Mouse (Mus musculus) heart, adult 18-20 months (tissue): ENCODE measurements around the gene Cops3. TPM values are rescaled to one million over a fixed set of nuclear protein-coding genes. Genes with fewer than 3 reads are reported as not detected.
"Not testable (repeated sequence)": the region's sequence is repeated elsewhere in the genome, so short reads cannot be mapped to it uniquely, and the experiment has no call there.

Experiments used
- DNase-seq, 2 experiments: peaks; one replicate each; pipeline ENCODE4 v3.0.0; 2021 to 2022; ENCODE audit warnings: mixed read lengths in 1 of 2
- long read RNA-seq, 2 experiments: library from polyadenylated mRNA; stranded (forward); transcript quantifications; one replicate each; pipeline ENCODE4 v2.0.0; 2021
- total RNA-seq, 2 experiments: library from RNA; stranded (reverse); gene quantifications; 2 replicates each; pipeline ENCODE4 v1.2.3; 2021

Cops3 gene
- 10 to 100 TPM; 71.7 to 75.1 TPM for total RNA-seq
- long read RNA-seq, experiment 1, transcript Cops3-201 (12 exons, 1,646 nt) = major isoform, 56 of 69 reads
- long read RNA-seq, experiment 1, partial matches to known transcripts = 7 of 69 reads
- long read RNA-seq, experiment 1, other reads (novel, unspliced or antisense) = 3 of 69 reads
- long read RNA-seq, experiment 2, transcript Cops3-201 (12 exons, 1,646 nt) = major isoform, 34 of 39 reads
- long read RNA-seq, experiment 2, partial matches to known transcripts = 2 of 39 reads
- long read RNA-seq, experiment 2, other reads (novel, unspliced or antisense) = 3 of 39 reads

DNA sequence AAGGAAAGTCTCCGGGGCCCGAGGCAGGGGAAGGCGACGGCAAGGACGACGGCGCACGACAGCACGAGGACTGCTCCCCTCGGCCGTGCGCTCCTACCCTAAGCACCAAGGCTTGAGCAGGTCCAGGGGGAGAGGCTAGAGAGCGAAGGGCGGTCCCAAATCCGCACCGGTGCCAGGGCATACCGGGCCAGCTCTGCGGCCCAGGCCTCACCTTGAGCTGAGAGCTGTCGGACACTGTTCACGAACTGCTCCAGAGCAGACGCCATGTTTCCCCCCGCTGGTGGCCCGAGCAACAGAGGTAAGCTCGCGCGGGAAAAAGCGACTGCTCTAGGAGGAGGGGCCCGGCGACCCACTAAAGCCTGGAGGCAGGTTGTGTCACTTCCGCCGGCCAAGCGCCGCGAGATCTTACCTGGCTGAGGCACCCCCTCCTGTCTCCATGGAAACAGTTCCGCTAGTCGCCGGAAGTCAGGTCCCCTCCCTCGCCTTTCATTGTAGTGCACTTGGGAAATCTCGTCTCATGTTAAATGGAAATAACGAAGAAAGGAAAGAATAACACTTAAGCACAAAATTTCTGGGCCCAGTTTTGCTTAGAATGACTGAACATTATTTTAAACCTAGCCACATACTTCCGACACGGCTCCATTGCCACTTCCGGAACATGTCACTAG is at the start of gene Cops3:
Cops3 (minus strand) TSS at position 380 of the 668 bp plus-strand sequence.
- peak; percentile 95 to 98 for DNase-seq

DNA sequence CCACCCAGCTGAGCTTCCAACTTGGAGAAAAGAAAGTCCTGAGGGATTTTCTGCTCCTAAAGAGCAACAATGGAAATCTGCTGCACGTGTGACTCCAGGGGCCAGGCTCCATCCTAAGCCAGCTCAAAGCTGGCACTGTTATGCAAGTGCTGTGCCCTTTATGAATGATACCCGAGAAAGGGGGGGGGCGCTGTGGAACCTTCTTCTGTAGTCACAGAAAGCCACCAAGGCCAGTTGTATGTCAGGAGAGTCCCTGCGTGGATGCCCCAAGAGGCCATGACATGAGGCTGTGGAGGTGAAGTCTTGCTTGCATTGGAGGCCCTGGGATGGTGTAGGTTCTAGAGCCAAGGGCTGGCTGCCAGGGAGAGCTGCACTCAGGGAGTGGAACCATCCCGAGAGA is 48.5 kb upstream of the Cops3 start:
- no peak for DNase-seq

DNA sequence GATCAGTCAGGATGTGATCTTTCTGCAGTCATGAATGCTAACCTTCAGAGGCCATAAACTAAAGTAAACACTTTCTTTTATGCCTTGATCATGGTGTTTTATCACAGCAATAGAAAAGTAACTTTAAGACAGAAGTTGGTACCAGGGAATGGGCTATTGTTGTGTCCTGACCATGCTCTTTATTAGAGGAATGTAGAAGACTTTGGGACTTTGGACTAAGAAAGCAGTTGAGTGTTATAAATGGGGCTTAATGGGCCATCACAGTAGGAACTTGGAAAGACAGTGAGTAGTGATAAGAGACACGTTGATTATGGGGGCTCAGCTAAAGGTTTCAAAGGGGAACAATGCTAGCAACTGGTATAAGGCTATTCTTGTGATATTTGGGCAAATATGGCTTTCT is 47.3 kb upstream of the Cops3 start:
- DNase-seq = no peak

DNA sequence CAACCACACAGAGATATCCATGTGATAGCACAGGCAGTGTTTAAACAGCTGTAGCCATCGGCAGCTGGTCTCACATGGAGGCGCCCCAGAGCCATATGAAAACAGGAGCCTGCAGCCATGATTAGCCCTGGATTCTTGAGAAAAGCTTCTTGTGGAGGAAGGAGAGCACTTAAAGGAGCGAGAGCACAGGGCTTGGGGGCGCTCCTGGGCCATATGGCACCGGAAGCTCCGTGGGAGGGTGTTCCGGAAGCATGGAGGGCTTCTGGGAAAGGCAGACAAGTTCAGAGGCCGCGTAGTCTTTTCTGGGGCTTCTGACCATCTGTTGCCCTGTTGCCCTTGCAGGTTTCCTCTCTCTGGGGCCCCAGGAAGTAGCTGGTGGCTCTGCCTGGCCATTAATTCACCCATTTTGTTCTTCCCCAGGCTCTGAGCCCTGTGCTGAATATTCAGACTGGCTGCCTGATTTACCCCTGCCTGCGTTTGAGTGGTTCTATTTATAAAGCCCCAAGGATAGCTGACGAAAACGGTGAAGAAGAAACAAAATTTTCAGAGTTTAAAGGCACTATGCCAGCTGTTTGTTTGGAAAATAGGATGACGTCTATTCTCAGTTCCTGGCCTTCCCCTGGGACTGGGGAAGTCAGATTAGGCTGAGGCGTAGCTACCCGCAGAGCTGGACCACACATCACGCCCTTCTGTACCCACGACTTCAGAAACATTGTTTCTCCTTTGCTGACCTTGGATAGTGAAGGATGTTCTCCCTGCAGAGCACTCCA is 45.8 kb upstream of the Cops3 start:
- DNase-seq = peak; percentile 48 to 51

DNA sequence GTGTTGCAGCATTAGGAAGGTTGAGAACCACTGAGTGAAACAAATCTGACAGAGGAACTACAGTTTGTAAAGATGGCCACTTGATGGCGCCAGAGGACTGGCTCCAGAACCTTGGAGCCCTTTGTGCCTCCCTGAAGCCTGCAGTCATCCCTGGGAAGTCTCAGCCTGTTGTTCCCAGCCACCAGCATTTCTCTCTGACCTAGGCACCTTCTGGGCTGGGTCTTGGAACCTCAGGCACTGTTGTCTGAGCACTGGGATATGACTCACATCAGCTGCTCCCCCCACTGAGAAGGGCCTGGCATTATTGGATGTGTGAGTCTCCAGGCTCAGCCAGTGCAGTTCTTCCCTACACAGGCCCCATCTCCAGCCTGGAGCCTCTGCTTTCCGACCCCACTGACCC is 40.4 kb upstream of the Cops3 start:
- peak; percentile 69 to 87 for DNase-seq

DNA sequence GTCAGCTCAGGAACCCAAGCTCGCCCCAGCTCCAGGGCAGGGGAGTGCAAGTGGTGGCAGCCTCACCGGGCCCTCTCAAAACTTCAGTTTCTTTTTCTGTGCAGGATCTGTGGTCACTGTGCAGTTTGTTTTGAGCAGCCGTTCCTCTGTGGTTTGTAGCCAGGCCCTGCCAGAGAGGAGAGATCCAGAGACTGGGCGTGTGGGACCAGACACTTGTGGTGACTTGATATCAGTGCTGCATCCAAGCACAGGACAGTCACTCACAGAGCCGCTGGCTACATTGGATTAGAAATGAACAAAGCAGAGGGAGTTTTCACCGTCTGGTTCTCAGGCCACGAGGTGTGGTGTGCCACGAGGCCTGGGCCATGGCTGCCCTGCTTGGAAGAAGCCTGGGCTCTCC is 32.5 kb upstream of the Cops3 start:
- DNase-seq = no peak

DNA sequence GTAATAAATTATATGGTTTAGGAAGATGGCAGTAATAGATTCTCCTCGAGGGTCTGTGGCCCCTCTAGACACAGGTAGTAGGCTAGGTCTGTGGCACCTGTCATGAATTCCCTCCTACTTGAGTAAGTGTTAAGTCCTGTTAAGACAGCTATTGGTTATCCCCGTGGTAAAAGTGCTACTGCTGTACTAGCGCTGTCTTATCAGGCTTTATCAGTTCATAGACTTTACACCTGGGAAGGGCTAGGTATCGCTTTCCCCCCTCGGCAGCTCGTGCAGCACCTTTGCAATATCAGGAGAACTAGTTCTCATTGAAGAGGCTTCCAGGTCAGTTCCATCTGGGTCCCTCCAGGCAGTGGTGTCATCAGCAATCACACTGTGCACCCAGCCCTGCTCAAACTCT is 24.7 kb upstream of the Cops3 start:
- DNase-seq = no peak

DNA sequence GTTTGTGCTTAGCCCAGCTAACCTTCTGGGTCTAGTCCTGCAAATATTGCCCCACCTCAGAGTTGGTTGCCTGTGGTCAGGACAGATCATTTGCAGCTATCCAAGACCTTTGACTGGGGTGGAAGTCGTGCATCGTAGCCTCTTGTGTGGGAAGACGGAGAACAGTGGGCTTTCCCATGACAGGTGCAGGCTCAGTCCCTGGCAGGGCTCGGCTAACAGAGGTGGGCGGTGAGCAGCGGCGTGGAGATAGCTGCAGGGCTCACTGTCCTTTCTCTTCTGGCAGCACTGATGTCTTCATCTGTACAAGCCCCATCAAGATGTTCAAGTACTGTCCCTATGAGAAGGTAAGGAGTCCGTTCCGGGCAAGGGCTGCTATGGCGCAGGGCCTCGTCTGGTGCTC is 20.8 kb upstream of the Cops3 start:
- DNase-seq = no peak

DNA sequence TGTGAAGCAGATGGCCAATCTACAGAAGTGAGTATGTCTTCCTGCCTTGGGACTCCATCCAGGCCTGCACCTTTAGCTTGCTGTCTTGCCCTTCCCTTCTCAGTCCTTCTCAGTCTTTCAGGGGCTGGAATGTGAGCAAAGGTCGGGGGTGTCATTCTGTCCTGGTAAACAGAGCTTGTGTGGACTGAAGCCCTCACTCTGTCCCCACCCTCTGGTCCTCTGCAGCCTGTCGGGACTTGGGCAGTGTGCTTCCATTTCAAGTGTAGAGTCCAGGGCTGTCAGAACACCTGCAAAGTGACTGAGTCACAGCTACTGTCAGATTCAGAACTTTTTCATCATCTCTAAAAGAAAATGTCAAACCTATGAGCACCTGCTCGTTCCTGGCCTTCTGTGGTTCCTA is 13.2 kb upstream of the Cops3 start:
- DNase-seq = no peak

DNA sequence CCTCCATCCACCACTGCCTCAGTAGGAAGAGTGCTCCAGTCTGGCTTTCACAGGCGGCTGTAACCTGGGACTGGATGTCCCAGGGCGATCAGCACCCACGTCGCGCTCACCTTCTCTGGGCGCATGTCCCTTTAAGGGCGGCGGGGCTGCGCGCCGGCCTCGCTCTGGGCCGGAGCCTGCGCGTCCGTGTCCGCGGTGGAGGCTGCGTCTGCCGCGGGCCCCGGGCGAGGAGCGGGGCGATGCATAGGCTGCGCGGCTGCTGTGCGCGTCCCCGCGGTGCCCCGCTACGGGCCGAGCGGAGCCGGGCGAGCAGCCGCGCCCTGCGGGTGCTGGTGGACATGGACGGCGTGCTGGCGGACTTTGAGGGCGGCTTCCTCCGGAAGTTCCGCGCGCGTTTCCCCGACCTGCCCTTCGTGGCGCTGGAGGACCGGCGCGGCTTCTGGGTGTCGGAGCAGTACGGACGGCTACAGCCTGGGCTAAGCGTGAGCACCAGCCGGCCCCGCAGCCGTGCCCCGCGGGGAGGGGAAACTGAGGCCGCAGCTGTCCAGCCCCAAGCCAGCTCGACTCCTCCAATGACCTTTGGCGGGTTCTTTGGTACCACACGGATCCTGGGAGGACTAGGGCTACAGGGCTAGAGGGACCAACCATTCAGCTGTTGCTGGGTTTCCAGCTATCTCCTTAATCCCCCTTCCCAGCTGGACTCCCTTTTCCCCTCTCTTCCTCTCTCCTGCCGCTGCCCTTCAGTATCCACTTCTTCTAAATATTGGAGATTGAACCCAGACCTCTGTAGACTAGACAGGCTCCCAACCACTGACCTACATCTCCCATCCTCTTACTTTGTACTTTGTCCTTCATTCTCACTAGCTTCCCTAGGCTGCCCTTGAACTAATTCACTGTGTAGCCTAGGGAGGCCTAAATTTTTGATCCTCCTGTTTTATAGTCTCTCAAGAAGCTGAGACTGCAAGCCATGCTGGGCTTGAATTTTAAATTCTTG is 8.6 kb upstream of the Cops3 start:
- peak; percentile 87 to 90 for DNase-seq

DNA sequence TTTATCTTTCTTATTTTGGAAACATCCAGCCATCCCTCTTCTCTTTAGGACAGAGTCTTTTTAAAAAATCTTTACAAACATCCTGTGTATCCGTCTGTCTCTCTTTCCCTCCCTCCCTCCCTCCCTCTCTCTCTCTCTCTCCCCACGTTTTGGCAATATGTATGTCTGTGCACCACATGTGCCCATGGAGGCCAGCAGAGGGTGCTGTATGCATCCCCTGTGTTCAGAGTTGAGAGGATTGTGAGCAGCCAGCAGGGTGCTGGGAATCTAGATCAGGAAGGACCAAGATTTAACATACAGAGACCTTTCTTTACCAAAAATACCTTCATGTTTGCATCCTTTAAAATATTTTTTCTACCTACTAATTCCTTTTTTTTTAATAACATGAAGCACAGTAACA is 7.5 kb upstream of the Cops3 start:
- DNase-seq = peak; percentile 49 to 57

DNA sequence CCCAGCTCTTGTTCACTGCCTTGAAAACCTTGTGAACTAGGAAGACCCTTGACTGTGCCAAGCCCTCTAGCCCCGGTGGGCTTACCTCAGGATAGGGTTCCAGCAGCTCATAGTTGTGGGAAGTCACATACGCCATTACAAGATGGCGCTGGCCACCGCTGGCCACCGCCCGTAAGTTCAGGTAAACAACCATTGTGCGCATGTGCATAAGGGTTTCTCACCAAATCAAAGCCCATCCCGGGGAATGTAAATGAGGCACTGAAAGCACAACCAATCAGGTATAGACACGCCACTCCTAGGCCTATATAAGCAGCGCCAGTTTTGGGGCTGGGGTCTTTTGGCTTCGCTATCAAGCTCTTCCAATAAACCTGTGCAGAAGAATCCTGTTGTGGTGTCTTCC is 6.7 kb upstream of the Cops3 start:
- DNase-seq = no peak

DNA sequence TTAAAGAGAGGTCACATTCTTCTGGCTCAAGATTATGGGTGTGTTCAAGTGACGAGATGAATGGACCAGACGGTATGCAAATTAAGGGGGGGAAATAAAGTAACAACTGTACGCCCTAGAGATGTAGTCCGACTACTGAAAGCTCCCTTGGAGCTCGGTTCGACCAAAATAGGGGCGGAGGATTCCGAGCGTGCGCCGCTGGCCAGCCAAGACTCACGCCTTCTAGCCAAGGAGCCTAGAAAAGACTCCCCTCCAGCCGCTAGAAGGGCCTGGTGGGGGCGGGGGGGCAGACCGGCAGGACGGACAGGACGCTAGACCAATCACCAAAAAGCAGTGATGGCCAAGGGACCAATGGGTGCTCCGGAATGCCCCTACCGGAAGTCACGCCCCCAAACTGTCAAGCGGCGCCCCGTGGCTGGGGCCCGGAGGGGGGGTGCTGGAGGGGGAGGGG is 605 bp downstream of the Cops3 start, which contains the start of gene Nt5m:
Nt5m (plus strand) TSS at position 440 of the 451 bp plus-strand sequence.
- peak; percentile 96 to 97 for DNase-seq

DNA sequence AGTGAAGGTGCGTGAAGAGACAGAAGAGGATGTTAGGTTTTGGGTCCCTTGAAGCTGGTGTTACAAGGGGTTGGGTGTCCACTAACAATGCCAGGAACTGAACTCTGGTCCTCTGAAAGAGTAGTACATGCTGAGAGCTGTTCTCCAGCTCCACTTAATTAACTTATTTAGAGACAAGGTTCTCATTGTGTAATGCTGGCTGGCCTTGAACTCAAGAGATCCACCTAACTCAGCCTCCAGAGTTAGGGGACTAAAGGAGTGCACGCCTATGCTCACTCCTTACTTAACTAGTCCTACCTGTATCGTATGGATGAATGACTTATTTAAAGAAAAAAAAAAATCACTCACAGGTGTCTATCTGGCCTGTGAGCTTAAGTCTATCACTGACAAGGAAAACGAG is 1.2 kb downstream of the Cops3 start:
- DNase-seq = no peak

DNA sequence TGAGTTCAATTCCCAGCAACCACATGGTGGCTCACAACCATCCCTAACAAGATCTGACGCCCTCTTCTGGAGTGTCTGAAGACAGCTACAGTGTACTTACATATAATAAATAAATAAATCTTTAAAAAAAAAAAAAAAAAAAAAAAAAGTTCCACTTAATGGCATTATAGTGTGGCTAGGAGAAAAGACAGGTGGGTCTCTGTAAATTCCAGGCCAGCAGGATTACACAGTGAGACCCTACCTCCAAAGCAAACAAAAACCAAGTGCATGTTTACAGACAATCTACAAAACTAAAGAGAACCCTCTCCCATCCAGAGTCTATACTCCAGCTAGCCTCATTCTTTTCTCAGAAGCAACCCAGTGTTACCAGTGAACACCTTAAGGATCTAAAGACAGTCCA is 1.8 kb downstream of the Cops3 start:
- not testable (repeated sequence) for DNase-seq

DNA sequence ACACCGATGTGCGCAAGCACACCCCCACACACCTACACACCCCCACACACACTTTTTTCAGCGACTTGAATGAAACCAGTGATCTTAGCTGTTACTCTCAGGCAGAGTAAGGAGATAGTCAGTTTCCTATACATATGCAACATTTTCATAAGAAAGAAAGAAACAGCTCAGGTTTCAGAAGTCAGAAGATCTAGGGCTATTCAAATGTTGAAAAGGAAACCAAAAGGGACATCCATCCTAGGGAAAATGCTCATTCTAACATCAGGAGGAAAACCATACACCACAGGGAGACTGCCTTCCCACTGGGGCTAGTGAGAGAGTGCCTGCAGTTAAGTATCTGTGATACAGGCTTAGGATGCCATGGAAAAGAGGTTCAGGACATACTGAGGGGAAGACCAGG is 18.0 kb downstream of the Cops3 start:
- DNase-seq = no peak

DNA sequence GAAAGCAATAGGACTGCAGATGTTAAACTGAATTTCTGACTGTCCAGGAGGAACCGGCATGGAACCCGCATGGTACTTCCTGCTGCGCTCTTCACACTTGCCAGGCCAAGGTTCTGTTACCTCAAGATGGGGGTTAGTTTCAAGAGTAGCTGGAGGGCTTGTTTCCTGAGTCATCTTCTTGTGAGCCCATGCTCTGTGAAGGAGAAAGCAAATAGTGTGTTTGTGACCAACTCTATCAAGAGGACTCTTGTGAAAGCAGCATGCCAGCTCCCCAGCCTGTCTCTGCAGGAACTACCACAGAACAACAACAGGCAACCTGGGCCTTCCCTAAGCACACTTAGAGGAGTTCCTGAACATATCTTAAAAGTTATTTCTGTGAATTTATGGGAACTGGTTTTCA is 21.7 kb downstream of the Cops3 start:
- no peak for DNase-seq

DNA sequence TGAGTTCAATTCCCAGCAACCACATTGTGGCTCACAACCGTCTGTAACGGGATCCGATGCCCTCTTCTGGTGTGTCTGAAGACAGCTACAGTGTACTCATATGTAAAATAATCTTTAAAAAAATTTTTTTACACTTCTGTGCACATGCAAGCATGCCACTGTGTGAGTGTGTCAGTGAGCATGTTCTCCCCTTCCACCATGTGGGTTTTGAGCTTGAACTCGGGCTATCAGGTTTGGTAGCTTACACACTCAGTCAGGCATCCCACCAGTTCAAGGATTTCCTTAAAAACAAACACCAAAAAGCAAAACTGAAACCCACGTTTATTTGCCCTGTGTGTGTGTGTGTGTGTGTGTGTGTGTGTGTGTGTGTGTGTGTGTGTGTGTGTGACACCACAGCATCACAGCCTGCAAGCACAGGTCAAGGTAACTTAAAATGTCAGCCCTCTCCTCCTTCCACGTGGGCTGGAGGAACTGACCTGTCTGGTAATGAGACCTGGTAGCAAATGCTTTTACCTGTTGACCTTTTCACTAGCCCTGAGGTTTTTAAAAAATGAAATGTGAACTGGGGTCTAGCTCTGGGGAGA is 24.1 kb downstream of the Cops3 start:
- DNase-seq = no peak

DNA sequence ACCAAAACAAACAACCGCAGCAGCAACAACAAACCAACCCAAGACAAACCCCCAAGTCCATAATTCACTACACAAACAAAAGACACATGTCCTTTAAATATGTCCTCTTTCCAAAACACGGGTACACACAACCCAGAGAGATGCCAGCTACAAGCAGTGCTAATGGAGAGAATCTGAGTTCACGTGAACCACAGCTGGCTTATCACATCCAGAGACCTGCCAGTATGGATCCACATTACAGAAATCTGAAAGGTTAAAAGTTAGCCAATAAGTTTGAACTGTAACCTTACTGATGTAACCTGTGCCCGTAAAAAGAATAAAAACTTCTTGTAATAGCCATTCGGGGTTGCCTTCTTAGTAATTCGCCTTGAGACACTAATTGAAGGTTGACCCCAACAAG is 24.7 kb downstream of the Cops3 start:
- no peak for DNase-seq

DNA sequence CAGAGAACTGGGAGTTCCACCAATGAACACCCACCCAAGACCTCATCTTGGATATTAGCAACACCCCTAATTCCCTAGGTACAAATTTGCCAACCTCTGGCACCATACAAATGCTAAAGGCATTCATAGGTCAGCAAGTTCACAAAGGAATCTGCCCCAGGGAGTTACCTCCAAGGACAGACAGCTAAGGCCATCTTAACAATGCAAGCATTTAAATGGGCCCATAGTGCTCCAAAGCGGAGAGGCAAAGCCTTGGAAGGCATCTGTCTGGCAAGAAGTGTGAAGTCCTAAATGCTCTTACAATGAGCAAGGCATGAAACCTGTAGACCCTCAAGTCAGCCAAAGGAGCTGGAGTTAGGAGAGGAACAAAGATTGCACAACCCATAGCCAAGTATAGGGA is 25.3 kb downstream of the Cops3 start:
- DNase-seq = no peak

DNA sequence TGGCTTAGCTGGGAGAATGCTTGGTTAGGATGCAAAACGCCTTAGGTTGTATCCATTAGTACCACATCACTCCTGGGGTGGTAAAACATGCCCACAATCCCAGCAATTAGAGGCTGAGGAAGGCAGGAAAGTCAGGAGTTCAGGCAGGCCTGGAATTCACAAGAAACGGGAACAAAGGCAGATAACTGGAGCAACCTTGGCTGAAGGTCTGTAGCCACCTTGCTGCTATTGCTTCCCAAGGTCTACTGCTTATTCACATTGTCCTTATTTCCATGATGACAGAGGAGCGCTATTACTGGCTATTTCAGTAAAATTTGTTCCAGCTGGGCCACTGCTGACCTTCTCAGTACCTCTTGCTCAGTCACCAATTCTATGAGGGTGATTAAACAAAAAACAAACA is 26.4 kb downstream of the Cops3 start:
- no peak for DNase-seq

DNA sequence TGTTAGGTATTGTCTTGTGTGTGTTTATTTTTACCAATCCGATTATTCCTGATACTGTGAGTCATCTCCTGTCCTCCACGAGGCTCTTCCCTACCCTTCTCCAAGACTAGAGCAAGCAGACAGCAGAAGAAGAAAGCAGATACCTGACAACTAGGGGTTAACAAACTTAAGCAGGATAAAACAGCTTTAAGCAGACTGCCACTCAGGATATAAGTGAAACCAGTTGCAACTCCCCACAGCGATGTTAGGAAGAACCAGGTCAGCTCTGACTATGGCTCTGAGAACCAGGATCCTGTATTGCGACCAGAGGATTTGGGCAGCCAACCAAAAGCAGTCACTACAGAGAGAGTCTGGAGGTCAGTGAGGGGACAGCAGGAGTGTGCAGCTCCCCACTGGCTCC is 28.4 kb downstream of the Cops3 start:
- no peak for DNase-seq
